Mouse (Mus musculus) liver, adult 2 months (tissue): Measurements from ENCODE around the gene Nfyc.
A peak's percentile ranks its signal among the peaks of the same experiment; 100 is the strongest.

Experiments
- CTCF ChIP-seq: fragments of 200-500 bp; IDR thresholded peaks from 2 replicates; pipeline ENCODE4 v1.5.1; 2011; ENCODE audit warnings: low read depth, low read length, control low read depth
- POLR2A ChIP-seq: fragments of 200-500 bp; IDR thresholded peaks from 2 replicates; pipeline ENCODE4 v1.6.1; 2011; ENCODE audit warnings: low read length, control low read depth; ENCODE audit not compliant: insufficient read depth; ENCODE audit errors: extremely low read depth

- TF ChIP-seq POLR2A = no peak
- TF ChIP-seq CTCF = peak; percentile 89
These were observed 76.1 kb downstream of the Nfyc start for GRCm38 (mm10) chr4:120755299-120755698.
